In genomic region chr1:74386714-74387385, GRCm38 (mm10) we compare ENCODE assay signal across 8 mouse cellular contexts. TPM values are rescaled to one million over a fixed set of nuclear protein-coding genes. Genes with fewer than 3 reads are reported as not detected.
DNase-seq lines count a peak whose midpoint lies in the region; ATAC-seq and TF ChIP-seq lines count a peak whose summit lies in the region.

No protein-coding gene starts in this region.

- H3K9me3 ChIP-seq in heart, embryonic 10.5 days, result no peaks in the 10 kb centered on the region
- H3K9me3 ChIP-seq in kidney, embryonic 15.5 days (replicated peaks), result no peaks in the 10 kb centered on the region

- peak; percentile 72 for ATAC-seq in erythroblast, adult 5-6 weeks (replicated peaks; ENCODE audit: low FRiP score, poor library complexity, severe bottlenecking)
- peak; percentile 91 for ATAC-seq in kidney, embryonic 15.5 days (replicated peaks; ENCODE audit: low FRiP score)

- TF ChIP-seq POLR2A in liver, adult 2 months (IDR thresholded peaks at IDR 0.05; ENCODE audit: extremely low read depth, insufficient read depth, low read length), result 0 out of 2 replicates have a peak, but pooled peaks have one; percentile 60
- TF ChIP-seq POLR2A in myocyte (IDR thresholded peaks at IDR 0.05; ENCODE audit: insufficient read length, low read depth), result peak; percentile 34

- H3K4me1 ChIP-seq in heart, embryonic 10.5 days, result peaks cover 37% of the 10 kb centered on the region
- peaks cover 34% of the 10 kb centered on the region for H3K4me1 ChIP-seq in kidney, embryonic 15.5 days
- H3K4me1 ChIP-seq in liver, adult 2 months (ENCODE audit: control insufficient read depth, insufficient read depth, low read length), result peaks cover 10% of the 10 kb centered on the region

- H3K36me3 ChIP-seq in heart, embryonic 10.5 days, result no peaks in the 10 kb centered on the region
- H3K36me3 ChIP-seq in kidney, embryonic 15.5 days, result no peaks in the 10 kb centered on the region
- no peaks in the 10 kb centered on the region for H3K36me3 ChIP-seq in liver, adult 2 months (ENCODE audit: control insufficient read depth, insufficient read depth, low read length)
- H3K36me3 ChIP-seq in myocyte (ENCODE audit: control insufficient read depth, insufficient read depth), result no peaks in the 10 kb centered on the region
- H3K36me3 ChIP-seq in splenic B cell, adult 2 months (ENCODE audit: control insufficient read depth, insufficient read depth, low read length, poor library complexity, severe bottlenecking), result no peaks in the 10 kb centered on the region

- peak overlapping the region; percentile 92 for H3K27ac ChIP-seq in heart, embryonic 10.5 days
- peak overlapping the region; percentile 99 for H3K27ac ChIP-seq in kidney, embryonic 15.5 days
- peak overlapping the region; percentile 99 for H3K27ac ChIP-seq in liver, adult 2 months (replicated peaks; ENCODE audit: insufficient read depth, low read depth, low read length)

- peak overlapping the region; percentile 68 for H3K4me2 ChIP-seq in kidney, embryonic 15.5 days
- H3K4me2 ChIP-seq in myocyte (ENCODE audit: low read depth), result peak overlapping the region; percentile 66

- H3K4me3 ChIP-seq in heart, embryonic 10.5 days, result peak overlapping the region; percentile 61
- peak overlapping the region; percentile 52 for H3K4me3 ChIP-seq in kidney, embryonic 15.5 days (replicated peaks)
- H3K4me3 ChIP-seq in liver, adult 2 months (ENCODE audit: insufficient read depth, low read depth, low read length), result peak overlapping the region; percentile 63
- peak overlapping the region; percentile 30 for H3K4me3 ChIP-seq in myocyte

- peak; percentile 68 for TF ChIP-seq CTCF in liver, adult 2 months (IDR thresholded peaks at IDR 0.05; ENCODE audit: low read depth, low read length)

- H3K9ac ChIP-seq in kidney, embryonic 15.5 days, result peak overlapping the region; percentile 63
- H3K9ac ChIP-seq in liver, adult 2 months (ENCODE audit: low read depth, low read length), result peak overlapping the region; percentile 75

- DNase-seq in B cell, adult 2 months, result peak; percentile 98
- peak; percentile 99 for DNase-seq in brain, adult 2 months (ENCODE audit: low read depth, low spot score)
- peak; percentile 96 for DNase-seq in heart, embryonic 10.5 days (ENCODE audit: low spot score)
- peak; percentile 95 for DNase-seq in liver, adult 2 months (ENCODE audit: extremely low read depth, low read depth, low spot score)
- peak; percentile 94 for DNase-seq in splenic B cell, adult 2 months (ENCODE audit: low read depth, low spot score)

- no peaks in the 10 kb centered on the region for H3K79me2 ChIP-seq in liver, adult 2 months (ENCODE audit: control insufficient read depth, insufficient read depth, low read length)
- peaks cover under 1% of the 10 kb centered on the region for H3K79me2 ChIP-seq in myocyte (ENCODE audit: control insufficient read depth, insufficient read depth)

- under 1% methylated on average over 26 of the region's 26 CpGs for WGBS in heart, embryonic 10.5 days
- WGBS in kidney, embryonic 15.5 days, result under 1% methylated on average over 26 of the region's 26 CpGs
- WGBS in liver, adult 2 months, result under 1% methylated on average over 26 of the region's 26 CpGs

- peak overlapping the region; percentile 15 for H3ac ChIP-seq in myocyte (ENCODE audit: control insufficient read depth, insufficient read length)

- H3K27me3 ChIP-seq in heart, embryonic 10.5 days (ENCODE audit: insufficient read depth, poor library complexity, severe bottlenecking), result no peaks in the 10 kb centered on the region
- no peaks in the 10 kb centered on the region for H3K27me3 ChIP-seq in kidney, embryonic 15.5 days
- H3K27me3 ChIP-seq in liver, adult 2 months (ENCODE audit: control insufficient read depth, insufficient read depth, low read length), result no peaks in the 10 kb centered on the region
- H3K27me3 ChIP-seq in myocyte (ENCODE audit: control insufficient read depth, insufficient read depth, insufficient read length), result no peaks in the 10 kb centered on the region
- no peaks in the 10 kb centered on the region for H3K27me3 ChIP-seq in splenic B cell, adult 2 months (ENCODE audit: control insufficient read depth, insufficient read depth, low read length, poor library complexity, severe bottlenecking)

TF ChIP-seq in myocyte, 11 proteins besides CTCF, POLR2A, EP300 and RAD21:
- TF ChIP-seq MYOD1 (IDR thresholded peaks at IDR 0.05; ENCODE audit: control insufficient read depth in 1 of 3, insufficient read length in 2 of 3, low read depth in 2 of 3) (peak in 1 of 3 experiments; percentile 45), MYOG (IDR thresholded peaks at IDR 0.05; ENCODE audit: control insufficient read depth in 1 of 3, insufficient read depth in 1 of 3, insufficient read length in 2 of 3, low read depth in 2 of 3) (peak in 1 of 3 experiments; percentile 54), SRF (IDR thresholded peaks at IDR 0.05; ENCODE audit: control insufficient read depth, insufficient read length, low read depth) (no peak), E2F4 (IDR thresholded peaks at IDR 0.05; ENCODE audit: insufficient read depth) (no peak)
TF ChIP-seq in myocyte: peak in this region for 2.

RNA-seq across cellular contexts. Expression of gene Ctdsp1, which starts 4.5 kb away (rescaled TPM):
- 30.7 and 40.5 TPM in 2 replicates for total RNA-seq in erythroblast, adult 5-6 weeks (2015; ENCODE audit: low replicate concordance)
- total RNA-seq in erythroblast, adult 5-6 weeks (2017; ENCODE audit: low replicate concordance), result 10.5 and 22.8 TPM in 2 replicates
- polyA plus RNA-seq in heart, embryonic 10.5 days (2016; fragmentation: Nextera tagmentation; extraction: Ambion mirVana), result 55.9 and 69.2 TPM in 2 replicates
- polyA plus RNA-seq in kidney, embryonic 15.5 days (2015; fragmentation: Nextera tagmentation; extraction: Ambion mirVana), result 81.1 and 82.0 TPM in 2 replicates
- 27.1 and 41.9 TPM in 2 replicates for total RNA-seq in liver, adult 2 months (2014; rRNA removed)
- polyA plus RNA-seq in liver, adult 2 months (2012; rRNA removed), result 167 and 185 TPM in 2 replicates
- 64.0 TPM for polyA plus RNA-seq in myocyte (2012; fragmentation: generic; extraction: Trizol)

RNA-seq across cellular contexts. Expression of gene Slc11a1, which starts 11.9 kb away (rescaled TPM):
- total RNA-seq in erythroblast, adult 5-6 weeks (2015; ENCODE audit: low replicate concordance), result 20.2 and 37.0 TPM in 2 replicates
- total RNA-seq in erythroblast, adult 5-6 weeks (2017; ENCODE audit: low replicate concordance), result 3.0 and 12.7 TPM in 2 replicates
- polyA plus RNA-seq in heart, embryonic 10.5 days (2016; fragmentation: Nextera tagmentation; extraction: Ambion mirVana), result 1.1 and 1.6 TPM in 2 replicates
- 3.8 and 5.9 TPM in 2 replicates for polyA plus RNA-seq in kidney, embryonic 15.5 days (2015; fragmentation: Nextera tagmentation; extraction: Ambion mirVana)
- total RNA-seq in liver, adult 2 months (2014; rRNA removed), result 17.5 and 23.4 TPM in 2 replicates
- polyA plus RNA-seq in liver, adult 2 months (2012; rRNA removed), result 10.8 and 21.4 TPM in 2 replicates
- polyA plus RNA-seq in myocyte (2012; fragmentation: generic; extraction: Trizol), result 1.0 TPM

RNA-seq across cellular contexts. Expression of gene Vil1, which starts 22.3 kb away (rescaled TPM):
- total RNA-seq in erythroblast, adult 5-6 weeks (2015; ENCODE audit: low replicate concordance), result not detected in 2 replicates
- not detected in 2 replicates for total RNA-seq in erythroblast, adult 5-6 weeks (2017; ENCODE audit: low replicate concordance)
- 0.94 and 1.1 TPM in 2 replicates for polyA plus RNA-seq in heart, embryonic 10.5 days (2016; fragmentation: Nextera tagmentation; extraction: Ambion mirVana)
- polyA plus RNA-seq in kidney, embryonic 15.5 days (2015; fragmentation: Nextera tagmentation; extraction: Ambion mirVana), result 11.5 and 12.3 TPM in 2 replicates
- total RNA-seq in liver, adult 2 months (2014; rRNA removed), result 0.13 and 0.18 TPM in 2 replicates
- polyA plus RNA-seq in liver, adult 2 months (2012; rRNA removed), result 0.22 and 0.26 TPM in 2 replicates
- 0.02 TPM for polyA plus RNA-seq in myocyte (2012; fragmentation: generic; extraction: Trizol)

RNA-seq across cellular contexts. Expression of gene Catip, which starts 24.9 kb away (rescaled TPM):
- not detected in 2 replicates for total RNA-seq in erythroblast, adult 5-6 weeks (2015; ENCODE audit: low replicate concordance)
- not detected in 2 replicates for total RNA-seq in erythroblast, adult 5-6 weeks (2017; ENCODE audit: low replicate concordance)
- 0.20 and 0.28 TPM in 2 replicates for polyA plus RNA-seq in heart, embryonic 10.5 days (2016; fragmentation: Nextera tagmentation; extraction: Ambion mirVana)
- polyA plus RNA-seq in kidney, embryonic 15.5 days (2015; fragmentation: Nextera tagmentation; extraction: Ambion mirVana), result 0.67 and 0.82 TPM in 2 replicates
- 0.09 TPM in 1 of 2 replicates, not detected in the other for total RNA-seq in liver, adult 2 months (2014; rRNA removed)
- polyA plus RNA-seq in liver, adult 2 months (2012; rRNA removed), result 0.09 TPM in 1 of 2 replicates, not detected in the other
- 0.10 TPM for polyA plus RNA-seq in myocyte (2012; fragmentation: generic; extraction: Trizol)

Comparison
In these comparisons a context has a peak if more than half of its experiments do, and no peak if none do; other contexts are left out.
1. Peak in every context shown above with its lines: DNase-seq, ATAC-seq, H3K4me3 ChIP-seq and H3K27ac ChIP-seq.